9 mouse cellular contexts compared by ENCODE assay signal in genomic region chr3:32428921-32429320, GRCm38 (mm10). TPM values are rescaled to one million over a fixed set of nuclear protein-coding genes. Genes with fewer than 3 reads are reported as not detected.
A peak's percentile ranks its signal among the peaks of the same experiment; 100 is the strongest.
DNase-seq lines count a peak whose midpoint lies in the region; ATAC-seq and TF ChIP-seq lines count a peak whose summit lies in the region.
"Had no signal": no experiment of that assay in that cellular context is flagged by ENCODE, and none has a peak within 500 bp of the region (broad histone marks: within the 10 kb centered on the region; RNA-seq: fewer than 3 reads in every experiment).

No protein-coding gene starts in this region.

- H3K4me1 ChIP-seq in limb, embryonic 14.5 days (ENCODE audit: control insufficient read depth, insufficient read depth, low read length), result no peaks in the 10 kb centered on the region
- H3K4me1 ChIP-seq in limb, embryonic 10.5 days, result 0 out of 2 replicates have a peak, but pooled peaks cover 3% of the 10 kb centered on the region
- peaks cover 6 to 14% of the 10 kb centered on the region in 2 experiments for H3K4me1 ChIP-seq in heart, embryonic 14.5 days (ENCODE audit: control insufficient read depth in 2 of 2, insufficient read depth in 2 of 2, low read length in 2 of 2)
- H3K4me1 ChIP-seq in lung, postnatal 0 days (ENCODE audit: insufficient read depth, low read depth, low read length), result peaks cover 11% of the 10 kb centered on the region; the same call in 1 of the 2 replicates
- H3K4me1 ChIP-seq in forebrain, embryonic 14.5 days (ENCODE audit: control insufficient read depth, insufficient read depth, low read length), result no peaks in the 10 kb centered on the region

- no peaks in the 10 kb centered on the region for H3K36me3 ChIP-seq in limb, embryonic 14.5 days (ENCODE audit: control insufficient read depth, insufficient read depth, low read length)
- peaks cover 20% of the 10 kb centered on the region for H3K36me3 ChIP-seq in limb, embryonic 10.5 days
- H3K36me3 ChIP-seq in heart, embryonic 14.5 days (ENCODE audit: control insufficient read depth, insufficient read depth, low read length), result peaks cover 4% of the 10 kb centered on the region; the same call in 1 of the 2 replicates
- no peaks in the 10 kb centered on the region for H3K36me3 ChIP-seq in lung, postnatal 0 days (ENCODE audit: insufficient read depth, low read length)
- no peaks in the 10 kb centered on the region for H3K36me3 ChIP-seq in forebrain, embryonic 14.5 days (ENCODE audit: control insufficient read depth, insufficient read depth, low read length)

- 0 out of 2 replicates have a peak, but pooled peaks have one; percentile 30 for ATAC-seq in limb, embryonic 14.5 days (ENCODE audit: low FRiP score, low read depth)
- ATAC-seq in heart, embryonic 14.5 days (ENCODE audit: insufficient number of reproducible peaks, insufficient read depth, low FRiP score, low read depth), result peak; percentile 61
- ATAC-seq in lung, postnatal 0 days, result peak; percentile 54
- ATAC-seq in forebrain, embryonic 14.5 days, result no peak

- H3K4me2 ChIP-seq in limb, embryonic 14.5 days (replicated peaks; ENCODE audit: low read depth, low read length, severe bottlenecking), result no peak overlapping the region
- H3K4me2 ChIP-seq in heart, embryonic 14.5 days (ENCODE audit: low read length), result no peak overlapping the region; the same call in 1 of the 2 replicates
- H3K4me2 ChIP-seq in lung, postnatal 0 days (replicated peaks; ENCODE audit: low read depth, low read length), result no peak overlapping the region
- H3K4me2 ChIP-seq in forebrain, embryonic 14.5 days (ENCODE audit: low read length), result no peak overlapping the region
- H3K4me2 ChIP-seq: limb, embryonic 13.5 days had no signal

- no peak overlapping the region for H3K9ac ChIP-seq in limb, embryonic 14.5 days (ENCODE audit: low read depth, low read length, severe bottlenecking)
- no peak overlapping the region for H3K9ac ChIP-seq in heart, embryonic 14.5 days (ENCODE audit: low read length)
- H3K9ac ChIP-seq in lung, postnatal 0 days (replicated peaks; ENCODE audit: low read depth), result no peak overlapping the region
- H3K9ac ChIP-seq in forebrain, embryonic 14.5 days (ENCODE audit: low read length), result no peak overlapping the region
- H3K9ac ChIP-seq: limb, embryonic 13.5 days had no signal

- no peak for TF ChIP-seq POLR2A in limb, embryonic 14.5 days (IDR thresholded peaks at IDR 0.05; ENCODE audit: borderline replicate concordance, extremely low read depth, insufficient read depth, insufficient read length)

- H3K27me3 ChIP-seq in limb, embryonic 14.5 days (ENCODE audit: control insufficient read depth, insufficient read depth, low read length), result no peaks in the 10 kb centered on the region
- H3K27me3 ChIP-seq in limb, embryonic 10.5 days (ENCODE audit: low read depth, poor library complexity, severe bottlenecking), result no peaks in the 10 kb centered on the region
- no peaks in the 10 kb centered on the region for H3K27me3 ChIP-seq in heart, embryonic 14.5 days (ENCODE audit: control insufficient read depth, insufficient read depth, low read length)
- no peaks in the 10 kb centered on the region for H3K27me3 ChIP-seq in lung, postnatal 0 days (replicated peaks; ENCODE audit: insufficient read depth, low read length)
- H3K27me3 ChIP-seq in forebrain, embryonic 14.5 days (replicated peaks; ENCODE audit: control insufficient read depth, insufficient read depth, low read length), result no peaks in the 10 kb centered on the region
- H3K27me3 ChIP-seq: limb, embryonic 13.5 days had no signal

- H3K9me3 ChIP-seq in limb, embryonic 14.5 days (ENCODE audit: control insufficient read depth, low read length), result no peaks in the 10 kb centered on the region
- H3K9me3 ChIP-seq in limb, embryonic 10.5 days (replicated peaks), result no peaks in the 10 kb centered on the region
- no peaks in the 10 kb centered on the region for H3K9me3 ChIP-seq in heart, embryonic 14.5 days (ENCODE audit: control insufficient read depth, low read length)
- H3K9me3 ChIP-seq in lung, postnatal 0 days (ENCODE audit: low read length), result no peaks in the 10 kb centered on the region
- H3K9me3 ChIP-seq in forebrain, embryonic 14.5 days (replicated peaks; ENCODE audit: control insufficient read depth, low read length), result no peaks in the 10 kb centered on the region

- peak; percentile 40 for DNase-seq in limb, embryonic 14.5 days (ENCODE audit: low spot score)
- DNase-seq in limb, embryonic 10.5 days (ENCODE audit: low spot score), result no peak
- DNase-seq in gastrocnemius, adult 18-20 months (ENCODE audit: low spot score), result peak; percentile 54
- DNase-seq in lung, postnatal 0 days (ENCODE audit: low spot score), result peak; percentile 73
- DNase-seq in forebrain, embryonic 14.5 days (ENCODE audit: low spot score), result no peak
- no peak for DNase-seq in layer of hippocampus, adult 9-11 months
- DNase-seq in thymus, postnatal 4 days, result no peak

- H3K4me3 ChIP-seq in limb, embryonic 14.5 days (replicated peaks; ENCODE audit: low read length), result no peak overlapping the region
- no peak overlapping the region for H3K4me3 ChIP-seq in limb, embryonic 10.5 days
- no peak overlapping the region for H3K4me3 ChIP-seq in heart, embryonic 14.5 days (ENCODE audit: control insufficient read depth in 1 of 2, insufficient read depth in 1 of 2, low read depth in 1 of 2, low read length in 2 of 2)
- H3K4me3 ChIP-seq in lung, postnatal 0 days (ENCODE audit: low read depth, low read length), result no peak overlapping the region
- no peak overlapping the region for H3K4me3 ChIP-seq in forebrain, embryonic 14.5 days (ENCODE audit: low read depth, low read length)
- H3K4me3 ChIP-seq: limb, embryonic 13.5 days had no signal

- TF ChIP-seq EP300 in lung, postnatal 0 days (IDR thresholded peaks at IDR 0.05), result no peak

- WGBS in limb, embryonic 14.5 days, result 72% methylated on average over 4 of the region's 4 CpGs
- 93% methylated on average over 4 of the region's 4 CpGs for WGBS in limb, embryonic 10.5 days
- WGBS in heart, embryonic 14.5 days, result 9% methylated on average over 4 of the region's 4 CpGs
- WGBS in lung, postnatal 0 days, result 24% methylated on average over 4 of the region's 4 CpGs
- 75% methylated on average over 4 of the region's 4 CpGs for WGBS in forebrain, embryonic 14.5 days

- H3K27ac ChIP-seq in limb, embryonic 14.5 days (replicated peaks; ENCODE audit: low read depth, low read length), result no peak overlapping the region
- H3K27ac ChIP-seq in limb, embryonic 10.5 days, result no peak overlapping the region
- peak overlapping the region; percentile 72 to 79 for H3K27ac ChIP-seq in heart, embryonic 14.5 days (replicated peaks in 1 of 2; ENCODE audit: control insufficient read depth in 1 of 2, insufficient read depth in 1 of 2, low read depth in 2 of 2, low read length in 2 of 2)
- no peak overlapping the region for H3K27ac ChIP-seq in lung, postnatal 0 days (ENCODE audit: low read length)
- H3K27ac ChIP-seq in forebrain, embryonic 14.5 days (ENCODE audit: low read depth, low read length), result no peak overlapping the region
- H3K27ac ChIP-seq: limb, embryonic 13.5 days had no signal

- no peak for TF ChIP-seq CTCF in lung, postnatal 0 days (IDR thresholded peaks at IDR 0.05)

RNA-seq across cellular contexts. Expression of gene Pik3ca, which starts 31.4 kb away (rescaled TPM):
- polyA plus RNA-seq in limb, embryonic 14.5 days (2012; rRNA removed), result 17.1 and 20.7 TPM in 2 replicates
- polyA plus RNA-seq in limb, embryonic 14.5 days (2014; fragmentation: Nextera tagmentation; extraction: Ambion mirVana), result 17.0 and 21.8 TPM in 2 replicates
- 8.3 and 8.6 TPM in 2 replicates for polyA plus RNA-seq in limb, embryonic 10.5 days (2016; fragmentation: Nextera tagmentation; extraction: Ambion mirVana)
- total RNA-seq in gastrocnemius, adult 18-20 months (2021), result 10 to 100 TPM; 45.9 to 48.8 TPM
- polyA plus RNA-seq in heart, embryonic 14.5 days (2014; fragmentation: Nextera tagmentation; extraction: Ambion mirVana), result 14.1 and 17.0 TPM in 2 replicates
- 13.4 and 16.0 TPM in 2 replicates for polyA plus RNA-seq in lung, postnatal 0 days (2015; fragmentation: Nextera tagmentation; extraction: Ambion mirVana)
- 17.7 and 18.7 TPM in 2 replicates for polyA plus RNA-seq in forebrain, embryonic 14.5 days (2014; fragmentation: Nextera tagmentation; extraction: Ambion mirVana)

Comparison
In these comparisons a context has a peak if more than half of its experiments do, and no peak if none do; other contexts are left out.
1. DNase-seq: peak in limb, embryonic 14.5 days (single experiment), gastrocnemius, adult 18-20 months (single experiment) and lung, postnatal 0 days (single experiment); none in limb, embryonic 10.5 days (single experiment), forebrain, embryonic 14.5 days (single experiment), layer of hippocampus, adult 9-11 months (single experiment) and thymus, postnatal 4 days (single experiment).
2. H3K27ac ChIP-seq: peak in heart, embryonic 14.5 days (2 of 2); none in limb, embryonic 14.5 days (single experiment), limb, embryonic 10.5 days (single experiment), lung, postnatal 0 days (single experiment) and forebrain, embryonic 14.5 days (single experiment).